Mouse (Mus musculus) small intestine, adult 2 months (tissue): Measurements from ENCODE around the gene Atp2b2. TPM values are rescaled to one million over a fixed set of nuclear protein-coding genes. Genes with fewer than 3 reads are reported as not detected.

Experiments used
- H3K27ac ChIP-seq: fragments of 200-500 bp; 2 replicates; pipeline ENCODE4 v1.5.1; 2012; ENCODE audit warnings: low read depth, low read length, control low read depth, inconsistent platforms; ENCODE audit not compliant: insufficient read depth
- H3K27me3 ChIP-seq: fragments of 200-500 bp; 2 replicates; pipeline ENCODE4 v1.6.1; 2012; ENCODE audit warnings: mild to moderate bottlenecking, moderate library complexity, low read length, inconsistent platforms; ENCODE audit not compliant: control insufficient read depth, insufficient read depth
- H3K36me3 ChIP-seq: fragments of 200-500 bp; 2 replicates; pipeline ENCODE4 v1.6.1; 2012; ENCODE audit warnings: mild to moderate bottlenecking, low read length, control low read depth, inconsistent platforms; ENCODE audit not compliant: control insufficient read depth, insufficient read depth
- H3K4me1 ChIP-seq: fragments of 200-500 bp; 2 replicates; pipeline ENCODE4 v1.6.1; 2012; ENCODE audit warnings: low read length, inconsistent platforms, mixed read lengths; ENCODE audit not compliant: control insufficient read depth, insufficient read depth, insufficient read length
- H3K4me3 ChIP-seq: fragments of 200-500 bp; 2 replicates; pipeline ENCODE4 v1.5.1; 2012; ENCODE audit warnings: low read depth, mild to moderate bottlenecking, control low read depth, inconsistent platforms, low read length, moderate library complexity
- CTCF ChIP-seq: fragments of 200-500 bp; IDR thresholded peaks from 2 replicates; pipeline ENCODE4 v1.5.1; 2012; ENCODE audit warnings: low read depth, mild to moderate bottlenecking, control low read depth, inconsistent platforms, low read length, moderate library complexity, mixed read lengths; ENCODE audit not compliant: insufficient replicate concordance, insufficient read length; ENCODE audit errors: extremely low read depth
- POLR2A ChIP-seq: fragments of 200-500 bp; IDR thresholded peaks from 2 replicates; pipeline ENCODE4 v1.6.1; 2012; ENCODE audit warnings: low read depth, mild to moderate bottlenecking, control low read depth, inconsistent platforms, low read length, moderate library complexity
- WGBS: fragments of 180-500 bp; shearing (Covaris S2); methylation state at CpG from one replicate; pipeline ENCODE4 v1.1.7; 2018; 5-methylcytosine and 5-hydroxymethylcytosine counted together
- polyA plus RNA-seq: library from polyadenylated mRNA; depleted of rRNA; stranded (reverse); fragments of >200 nt; gene quantifications from 2 replicates; pipeline ENCODE4 v1.2.3, GENCODE M21; 2012

Gene Atp2b2
- polyA plus RNA-seq, 1 experiment, result 0.42 TPM

GRCm38 (mm10) chr6:113910411-113911055 lies 131.9 kb downstream of the Atp2b2 start:
- Histone ChIP-seq H3K4me3 (no peak overlapping the region), H3K4me1 (no peaks in the 10 kb centered on the region), H3K27ac (no peak overlapping the region), H3K36me3 (no peaks in the 10 kb centered on the region), H3K27me3 (no peaks in the 10 kb centered on the region)
- 68% methylated on average over 3 of the region's 3 CpGs for WGBS
- TF ChIP-seq CTCF (no peak), POLR2A (no peak)

- no peaks in the 10 kb centered on the region for H3K27me3 ChIP-seq
- no peaks in the 10 kb centered on the region for H3K4me1 ChIP-seq
- 64% methylated on average over 5 of the region's 5 CpGs for WGBS
- H3K27ac ChIP-seq, result no peak overlapping the region
- TF ChIP-seq CTCF, result no peak
- no peak for TF ChIP-seq POLR2A
- H3K36me3 ChIP-seq, result no peaks in the 10 kb centered on the region
- no peak overlapping the region for H3K4me3 ChIP-seq
Measured at GRCm38 (mm10) chr6:113909836-113910235, 132.6 kb downstream of the Atp2b2 start.

DNA sequence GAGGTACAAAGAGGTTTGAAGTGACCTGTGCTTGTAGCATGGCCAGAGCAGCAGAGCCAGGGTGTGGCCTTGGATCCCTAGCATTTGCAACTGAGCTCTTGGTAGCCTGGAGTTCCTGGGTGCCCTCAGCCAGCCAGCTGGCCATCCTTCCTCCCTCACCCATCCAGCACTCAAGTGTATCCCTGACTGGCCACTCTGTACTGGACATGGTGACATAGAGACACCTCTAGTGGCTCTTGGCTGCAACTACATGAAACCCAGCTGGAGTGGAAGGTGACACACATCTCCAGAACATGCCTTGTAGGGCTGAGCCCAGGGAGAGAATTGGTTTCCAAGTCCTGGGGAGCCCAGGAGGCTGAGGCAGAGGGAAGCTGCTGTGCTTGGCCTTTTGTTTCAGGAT lies 134.3 kb downstream of the Atp2b2 start:
- TF ChIP-seq CTCF, result 0 out of 2 replicates have a peak, but pooled peaks have one; percentile 26
- no peak for TF ChIP-seq POLR2A

DNA sequence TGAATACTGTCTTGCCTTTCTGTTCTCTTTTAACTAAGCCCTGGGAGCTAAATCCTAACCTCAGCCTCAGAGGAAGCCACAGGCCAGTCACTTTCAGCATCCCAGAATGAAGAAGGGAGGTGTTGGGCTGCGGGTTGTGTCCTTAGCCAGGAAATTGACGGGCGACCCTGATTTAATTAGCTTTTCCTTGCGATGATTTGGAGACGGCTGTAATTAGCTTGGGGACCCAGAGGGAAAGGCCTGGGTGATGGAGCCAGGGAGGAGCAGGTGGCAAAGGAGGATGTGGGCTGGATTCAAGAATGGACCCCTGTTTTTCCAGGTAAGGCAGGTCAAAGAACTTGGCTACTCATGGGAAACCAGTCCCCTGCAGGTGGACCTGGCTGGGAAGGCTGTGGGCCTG lies 138.0 kb downstream of the Atp2b2 start:
- no peak overlapping the region for H3K4me3 ChIP-seq
- H3K27ac ChIP-seq, result no peak overlapping the region
- WGBS, result 78% methylated on average over 5 of the region's 5 CpGs
- no peaks in the 10 kb centered on the region for H3K4me1 ChIP-seq
- TF ChIP-seq CTCF, result no peak
- no peak for TF ChIP-seq POLR2A
- H3K27me3 ChIP-seq, result no peaks in the 10 kb centered on the region
- H3K36me3 ChIP-seq, result no peaks in the 10 kb centered on the region

More for the DNA sequence above, 134.3 kb downstream of the Atp2b2 start:
- Histone ChIP-seq H3K36me3 (no peaks in the 10 kb centered on the region), H3K4me1 (no peaks in the 10 kb centered on the region), H3K27me3 (no peaks in the 10 kb centered on the region), H3K4me3 (no peak overlapping the region), H3K27ac (no peak overlapping the region)

- H3K27ac ChIP-seq, result no peak overlapping the region
- H3K4me1 ChIP-seq, result no peaks in the 10 kb centered on the region
- no peak overlapping the region for H3K4me3 ChIP-seq
- H3K36me3 ChIP-seq, result no peaks in the 10 kb centered on the region
- peaks cover 3% of the 10 kb centered on the region; the same call in 1 of the 2 replicates for H3K27me3 ChIP-seq
- TF ChIP-seq CTCF, result no peak
- WGBS, result 79% methylated on average over 4 of the region's 4 CpGs
Measured at GRCm38 (mm10) chr6:113896023-113896422, 146.4 kb downstream of the Atp2b2 start.

- peaks cover 12% of the 10 kb centered on the region for H3K27me3 ChIP-seq
- no peak for TF ChIP-seq POLR2A
- no peak for TF ChIP-seq CTCF
- no peak overlapping the region for H3K27ac ChIP-seq
- H3K4me3 ChIP-seq, result no peak overlapping the region
- H3K4me1 ChIP-seq, result no peaks in the 10 kb centered on the region
- H3K36me3 ChIP-seq, result no peaks in the 10 kb centered on the region
- WGBS, result 65% methylated on average over 3 of the region's 3 CpGs
Measured at GRCm38 (mm10) chr6:113894008-113894407, 148.4 kb downstream of the Atp2b2 start.

GRCm38 (mm10) chr6:113892091-113892674 lies 150.2 kb downstream of the Atp2b2 start:
- H3K36me3 ChIP-seq, result no peaks in the 10 kb centered on the region
- no peaks in the 10 kb centered on the region for H3K4me1 ChIP-seq
- H3K4me3 ChIP-seq, result no peak overlapping the region
- TF ChIP-seq POLR2A, result no peak
- no peak for TF ChIP-seq CTCF
- peaks cover 12% of the 10 kb centered on the region for H3K27me3 ChIP-seq
- H3K27ac ChIP-seq, result no peak overlapping the region
- 49% methylated on average over 13 of the region's 13 CpGs for WGBS
